Mouse (Mus musculus): ENCODE measurements at regions not wholly inside any gene's neighbourhood (a gene's known extent, or its start where the extent isn't known, plus 50 kb on each side); places are given as distances from the start of the nearest gene placed in this dataset.

- TF ChIP-seq CTCF (IDR thresholded peaks at IDR 0.05; ENCODE audit: borderline replicate concordance, control insufficient read depth, extremely low read depth, insufficient read depth, low read length, poor library complexity) (no peak), POLR2A (IDR thresholded peaks at IDR 0.05; ENCODE audit: control insufficient read depth, extremely low read depth, insufficient read depth, low read length, poor library complexity) (no peak)
Measured at GRCm38 (mm10) chr1:105420374-105421046, 64.0 kb upstream of the Rnf152 start.

All from thymus, adult 2 months (tissue).